In the genomic region with DNA sequence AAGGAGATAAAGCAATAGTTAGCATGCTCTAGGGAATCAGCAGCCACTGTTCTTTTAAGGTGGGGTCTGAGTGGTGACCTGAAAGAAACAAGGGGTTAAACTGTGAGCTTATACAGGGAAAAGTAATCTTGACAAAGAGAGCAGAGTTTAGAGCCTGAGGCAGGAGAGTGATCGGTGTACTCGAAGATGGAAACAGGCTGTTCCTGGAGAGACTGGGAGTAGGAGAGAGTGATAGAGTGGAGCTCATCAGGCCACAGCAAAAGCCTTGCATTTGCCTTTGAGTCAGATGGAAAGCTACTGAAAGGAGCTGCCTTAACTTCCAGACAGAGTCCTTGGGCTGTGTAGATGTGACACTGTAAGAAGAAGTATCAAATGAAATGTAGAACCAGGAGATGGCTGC, we compare ENCODE assay signal across 29 mouse cellular contexts.
DNase-seq lines count a peak whose midpoint lies in the region; ATAC-seq and TF ChIP-seq lines count a peak whose summit lies in the region.
"Had no signal": no experiment of that assay in that cellular context is flagged by ENCODE, and none has a peak within 500 bp of the region (broad histone marks: within the 10 kb centered on the region; RNA-seq: fewer than 3 reads in every experiment).

No protein-coding gene starts in this region.

- no peak for DNase-seq in hindbrain, embryonic 14.5 days (ENCODE audit: low spot score)
- no peak for DNase-seq in limb, embryonic 10.5 days (ENCODE audit: low spot score)
- DNase-seq in lung, postnatal 14 days: peak; percentile 1
- DNase-seq in lung, postnatal 25 days (ENCODE audit: low spot score): no peak
- DNase-seq in retina, embryonic 14.5 days (ENCODE audit: low spot score): no peak
- DNase-seq: cerebellum, adult 11 months; cerebellum, adult 9-10 months; cerebellum, postnatal 36 days; gastrocnemius, adult 2 months; heart, adult 2 months; heart, postnatal 4 days; layer of hippocampus, postnatal 36 days; liver; right cerebral cortex, adult 18-20 months; thymus, postnatal 14 days had no signal

- H3K4me1 ChIP-seq in hindbrain, embryonic 14.5 days (replicated peaks; ENCODE audit: control insufficient read depth, insufficient read depth, low read length): no peaks in the 10 kb centered on the region
- H3K4me1 ChIP-seq in hindbrain, embryonic 13.5 days (replicated peaks): no peaks in the 10 kb centered on the region
- H3K4me1 ChIP-seq in limb, embryonic 12.5 days (replicated peaks): peaks cover 10% of the 10 kb centered on the region
- peaks cover 5% of the 10 kb centered on the region for H3K4me1 ChIP-seq in limb, embryonic 10.5 days
- H3K4me1 ChIP-seq in small intestine, adult 2 months (ENCODE audit: control insufficient read depth, insufficient read depth, insufficient read length, low read length): no peaks in the 10 kb centered on the region; the same call in 1 of the 2 replicates
- H3K4me1 ChIP-seq: embryonic facial prominence, embryonic 13.5 days; forebrain, embryonic 10.5 days; heart, embryonic 12.5 days; hindbrain, embryonic 15.5 days; midbrain, embryonic 13.5 days had no signal

- H3K27me3 ChIP-seq in hindbrain, embryonic 14.5 days (ENCODE audit: control insufficient read depth, insufficient read depth, low read length): no peaks in the 10 kb centered on the region
- no peaks in the 10 kb centered on the region for H3K27me3 ChIP-seq in hindbrain, embryonic 13.5 days
- H3K27me3 ChIP-seq in limb, embryonic 12.5 days: no peaks in the 10 kb centered on the region
- H3K27me3 ChIP-seq in limb, embryonic 10.5 days (ENCODE audit: low read depth, poor library complexity, severe bottlenecking): no peaks in the 10 kb centered on the region
- no peaks in the 10 kb centered on the region for H3K27me3 ChIP-seq in small intestine, adult 2 months (ENCODE audit: control insufficient read depth, insufficient read depth, low read length)
- H3K27me3 ChIP-seq: embryonic facial prominence, embryonic 13.5 days; heart, embryonic 12.5 days; hindbrain, embryonic 15.5 days; midbrain, embryonic 13.5 days had no signal

- H3K4me2 ChIP-seq in hindbrain, embryonic 14.5 days (replicated peaks): no peak overlapping the region
- H3K4me2 ChIP-seq in hindbrain, embryonic 13.5 days: no peak overlapping the region
- no peak overlapping the region for H3K4me2 ChIP-seq in limb, embryonic 12.5 days
- H3K4me2 ChIP-seq: embryonic facial prominence, embryonic 13.5 days; heart, embryonic 12.5 days; hindbrain, embryonic 15.5 days; midbrain, embryonic 13.5 days had no signal

- no peak for TF ChIP-seq CTCF in small intestine, adult 2 months (IDR thresholded peaks at IDR 0.05; ENCODE audit: extremely low read depth, insufficient read length, insufficient replicate concordance, low read depth, low read length)

- 83% methylated on average over 2 of the region's 2 CpGs for WGBS in hindbrain, embryonic 14.5 days
- WGBS in hindbrain, embryonic 13.5 days: 69% methylated on average over 2 of the region's 2 CpGs
- WGBS in limb, embryonic 12.5 days: 16% methylated on average over 2 of the region's 2 CpGs
- 27% methylated on average over 2 of the region's 2 CpGs for WGBS in limb, embryonic 10.5 days
- WGBS in small intestine, adult 2 months: 39% methylated on average over 2 of the region's 2 CpGs

- no peaks in the 10 kb centered on the region for H3K36me3 ChIP-seq in hindbrain, embryonic 14.5 days (replicated peaks; ENCODE audit: control insufficient read depth, insufficient read depth)
- H3K36me3 ChIP-seq in hindbrain, embryonic 13.5 days: no peaks in the 10 kb centered on the region
- no peaks in the 10 kb centered on the region for H3K36me3 ChIP-seq in limb, embryonic 12.5 days
- H3K36me3 ChIP-seq in limb, embryonic 10.5 days: no peaks in the 10 kb centered on the region
- H3K36me3 ChIP-seq in small intestine, adult 2 months (ENCODE audit: control insufficient read depth, insufficient read depth, low read length): no peaks in the 10 kb centered on the region
- H3K36me3 ChIP-seq: embryonic facial prominence, embryonic 13.5 days; forebrain, embryonic 10.5 days; G1E; heart, embryonic 12.5 days; hindbrain, embryonic 15.5 days; midbrain, embryonic 13.5 days had no signal

- no peak overlapping the region for H3K27ac ChIP-seq in hindbrain, embryonic 14.5 days
- no peak overlapping the region for H3K27ac ChIP-seq in hindbrain, embryonic 13.5 days
- no peak overlapping the region for H3K27ac ChIP-seq in limb, embryonic 12.5 days
- no peak overlapping the region for H3K27ac ChIP-seq in limb, embryonic 10.5 days
- H3K27ac ChIP-seq in small intestine, adult 2 months (ENCODE audit: insufficient read depth, low read depth, low read length): peak overlapping the region; percentile 67
- H3K27ac ChIP-seq: embryonic facial prominence, embryonic 13.5 days; forebrain, embryonic 10.5 days; gastrocnemius, adult 2 months; heart, adult 2 months; hindbrain, embryonic 15.5 days; kidney, postnatal 0 days; liver, embryonic 14.5 days; macrophage; midbrain, embryonic 13.5 days had no signal

- TF ChIP-seq POLR2A in small intestine, adult 2 months (IDR thresholded peaks at IDR 0.05; ENCODE audit: low read depth, low read length): no peak

- no peak overlapping the region for H3K9ac ChIP-seq in hindbrain, embryonic 14.5 days
- H3K9ac ChIP-seq in hindbrain, embryonic 13.5 days: no peak overlapping the region
- H3K9ac ChIP-seq in limb, embryonic 12.5 days (replicated peaks): no peak overlapping the region
- H3K9ac ChIP-seq: embryonic facial prominence, embryonic 13.5 days; heart, embryonic 12.5 days; hindbrain, embryonic 15.5 days; liver, embryonic 14.5 days; midbrain, embryonic 13.5 days had no signal

- ATAC-seq in hindbrain, embryonic 14.5 days (ENCODE audit: low FRiP score): peak; percentile 34; the same call in 1 of the 2 replicates
- ATAC-seq in hindbrain, embryonic 13.5 days (ENCODE audit: low FRiP score): no peak
- ATAC-seq in limb, embryonic 12.5 days (ENCODE audit: insufficient number of reproducible peaks, insufficient read depth, low FRiP score, low TSS enrichment, low read depth): peak; percentile 23; the same call in 1 of the 2 replicates
- ATAC-seq: forebrain, embryonic 16.5 days; inflammation-experienced regulatory T-cells, adult 6 months; midbrain, embryonic 13.5 days had no signal

- H3K9me3 ChIP-seq in hindbrain, embryonic 14.5 days (ENCODE audit: control insufficient read depth, low read length): no peaks in the 10 kb centered on the region
- H3K9me3 ChIP-seq in hindbrain, embryonic 13.5 days: no peaks in the 10 kb centered on the region
- no peaks in the 10 kb centered on the region for H3K9me3 ChIP-seq in limb, embryonic 12.5 days
- H3K9me3 ChIP-seq in limb, embryonic 10.5 days (replicated peaks): no peaks in the 10 kb centered on the region
- H3K9me3 ChIP-seq: embryonic facial prominence, embryonic 13.5 days; forebrain, embryonic 10.5 days; G1E; heart, embryonic 12.5 days; hindbrain, embryonic 15.5 days; midbrain, embryonic 13.5 days had no signal

- H3K4me3 ChIP-seq in hindbrain, embryonic 14.5 days (replicated peaks; ENCODE audit: low read length): no peak overlapping the region
- H3K4me3 ChIP-seq in hindbrain, embryonic 13.5 days: no peak overlapping the region
- no peak overlapping the region for H3K4me3 ChIP-seq in limb, embryonic 12.5 days (replicated peaks)
- H3K4me3 ChIP-seq in limb, embryonic 10.5 days: no peak overlapping the region
- no peak overlapping the region for H3K4me3 ChIP-seq in small intestine, adult 2 months (ENCODE audit: low read depth, low read length)
- H3K4me3 ChIP-seq: embryonic facial prominence, embryonic 13.5 days; forebrain, embryonic 10.5 days; gastrocnemius, adult 2 months; heart, adult 2 months; heart, embryonic 12.5 days; hindbrain, embryonic 15.5 days; midbrain, embryonic 13.5 days had no signal
